Mouse (Mus musculus): ENCODE measurements around the gene Pdzd7.

Pdzd7 gene

GRCm38 (mm10) chr19:44984420-44984819 is 61.1 kb downstream of the Pdzd7 start:
- no peak for DNase-seq (ENCODE audit: low spot score in 2 of 2)

GRCm38 (mm10) chr19:44983366-44983765 is 62.2 kb downstream of the Pdzd7 start:
- no peak for DNase-seq (ENCODE audit: low spot score in 2 of 2)

GRCm38 (mm10) chr19:44982477-44983115 is 62.9 kb downstream of the Pdzd7 start:
- DNase-seq (ENCODE audit: low spot score in 2 of 2): no peak

GRCm38 (mm10) chr19:44980787-44981186 is 64.7 kb downstream of the Pdzd7 start:
- no peak for DNase-seq (ENCODE audit: low spot score in 2 of 2)

GRCm38 (mm10) chr19:44977148-44977547 is 68.4 kb downstream of the Pdzd7 start:
- DNase-seq (ENCODE audit: low spot score in 2 of 2): no peak
